Mouse (Mus musculus): ENCODE results near the gene Stxbp2. TPM values are rescaled to one million over a fixed set of nuclear protein-coding genes. Genes with fewer than 3 reads are reported as not detected.

Gene Stxbp2
- total RNA-seq, 2 experiments from 2014 or later, result 4.0 to 6.7 TPM

GRCm38 (mm10) chr8:3631478-3631875, 722 bp downstream of the Stxbp2 start:
- no peak for DNase-seq

- DNase-seq, result no peak
Observed at GRCm38 (mm10) chr8:3645804-3646203, 15.0 kb downstream of the Stxbp2 start.

- DNase-seq, result no peak
Observed at GRCm38 (mm10) chr8:3646824-3647531, 16.2 kb downstream of the Stxbp2 start.

- no peak for DNase-seq
Observed at GRCm38 (mm10) chr8:3647561-3647960, 16.8 kb downstream of the Stxbp2 start.

GRCm38 (mm10) chr8:3648268-3648667, 17.5 kb downstream of the Stxbp2 start:
- no peak for DNase-seq

- DNase-seq, result no peak
Observed at GRCm38 (mm10) chr8:3648990-3649389, 18.2 kb downstream of the Stxbp2 start.

- DNase-seq, result no peak
Observed at GRCm38 (mm10) chr8:3652845-3653244, 22.1 kb downstream of the Stxbp2 start.

GRCm38 (mm10) chr8:3654726-3655508, 24.2 kb downstream of the Stxbp2 start:
- no peak for DNase-seq

GRCm38 (mm10) chr8:3655526-3655925, 24.8 kb downstream of the Stxbp2 start, which contains the start of gene Retn:
Gene Retn, plus strand, starts transcription at chr8:3655770.
- DNase-seq, result no peak

GRCm38 (mm10) chr8:3656725-3657381, 26.1 kb downstream of the Stxbp2 start:
- no peak for DNase-seq

- no peak for DNase-seq
Observed at GRCm38 (mm10) chr8:3660889-3661288, 30.1 kb downstream of the Stxbp2 start.

GRCm38 (mm10) chr8:3664405-3664804, 33.6 kb downstream of the Stxbp2 start:
- no peak for DNase-seq

- DNase-seq, result no peak
Observed at GRCm38 (mm10) chr8:3665507-3665906, 34.8 kb downstream of the Stxbp2 start, which contains the start of gene Mcemp1. Gene Mcemp1, plus strand, starts transcription at chr8:3665754.

- no peak for DNase-seq
Observed at GRCm38 (mm10) chr8:3670388-3670787, 39.6 kb downstream of the Stxbp2 start.

- DNase-seq, result peak; percentile 84
Observed at GRCm38 (mm10) chr8:3671980-3672491, 41.3 kb downstream of the Stxbp2 start, which contains the start of gene Fcor. Gene Fcor, minus strand, starts transcription at chr8:3672362.

- DNase-seq, result no peak
Observed at GRCm38 (mm10) chr8:3674671-3675070, 43.9 kb downstream of the Stxbp2 start.

- peak; percentile 94 for DNase-seq
Observed at GRCm38 (mm10) chr8:3676131-3676992, 45.6 kb downstream of the Stxbp2 start, which contains the start of gene Trappc5. Gene Trappc5, plus strand, starts transcription at chr8:3676299.

GRCm38 (mm10) chr8:3676993-3677579, 46.3 kb downstream of the Stxbp2 start:
- DNase-seq, result no peak

GRCm38 (mm10) chr8:3678831-3679230, 48.1 kb downstream of the Stxbp2 start:
- peak; percentile 7 for DNase-seq

GRCm38 (mm10) chr8:3679236-3679635, 48.5 kb downstream of the Stxbp2 start:
- no peak for DNase-seq

- DNase-seq, result no peak
Observed at GRCm38 (mm10) chr8:3679656-3680055, 48.9 kb downstream of the Stxbp2 start.

All from gastrocnemius, postnatal 10 days (tissue).